Mouse (Mus musculus): ENCODE results near the gene Rsbn1.

GRCm38 (mm10) chr3:104009924-104010662 lies 96.2 kb downstream of the Rsbn1 start:
- TF ChIP-seq POLR2A (IDR thresholded peaks at IDR 0.05; ENCODE audit: insufficient read depth, low read length) (no peak), CTCF (IDR thresholded peaks at IDR 0.05; ENCODE audit: low read depth, low read length) (peak; percentile 41)

All from ES-Bruce4 (cell line).